Mouse (Mus musculus) stomach, embryonic 15.5 days (tissue): ENCODE results near the gene Scn8a. TPM values are rescaled to one million over a fixed set of nuclear protein-coding genes. Genes with fewer than 3 reads are reported as not detected.

Experiments used
- ATAC-seq: fragments of 200-750 bp; cut with Nextera tagmentation; 2 replicates; pipeline ENCODE4 v1.8.0; 2017; ENCODE audit warnings: low read depth, moderate number of reproducible peaks, moderate TSS enrichment; ENCODE audit not compliant: insufficient read depth, low FRiP score
- H3K27ac ChIP-seq: fragments of 300-500 bp; sonication (generic); 2 replicates; pipeline ENCODE4 v1.5.1; 2015; ENCODE audit warnings: mild to moderate bottlenecking, inconsistent platforms
- H3K27me3 ChIP-seq: fragments of 300-500 bp; sonication (generic); replicated peaks from 2 replicates; pipeline ENCODE4 v1.6.1; 2015; ENCODE audit warnings: inconsistent platforms
- H3K36me3 ChIP-seq: fragments of 300-500 bp; sonication (generic); 2 replicates; pipeline ENCODE4 v1.6.1; 2015; ENCODE audit warnings: inconsistent platforms
- H3K4me1 ChIP-seq: fragments of 300-500 bp; sonication (generic); 2 replicates; pipeline ENCODE4 v1.6.1; 2015; ENCODE audit warnings: inconsistent platforms
- H3K4me2 ChIP-seq: fragments of 300-500 bp; sonication (generic); 2 replicates; pipeline ENCODE4 v1.6.1; 2015; ENCODE audit warnings: mild to moderate bottlenecking, inconsistent platforms
- H3K4me3 ChIP-seq: fragments of 300-500 bp; sonication (generic); replicated peaks from 2 replicates; pipeline ENCODE4 v1.5.1; 2015; ENCODE audit warnings: inconsistent platforms
- H3K9ac ChIP-seq: fragments of 300-500 bp; sonication (generic); 2 replicates; pipeline ENCODE4 v1.6.1; 2015; ENCODE audit warnings: inconsistent platforms
- H3K9me3 ChIP-seq: fragments of 300-500 bp; sonication (generic); 2 replicates; pipeline ENCODE4 v1.6.1; 2016; ENCODE audit warnings: inconsistent platforms
- WGBS: fragments of 180-500 bp; shearing (Covaris S2); methylation state at CpG from one replicate; pipeline ENCODE4 v1.1.7; 2015; 5-methylcytosine and 5-hydroxymethylcytosine counted together
- polyA plus RNA-seq: library from polyadenylated mRNA; unstranded; fragments of >200 nt; fragmentation: Nextera tagmentation; extraction: Ambion mirVana; gene quantifications from 2 replicates; pipeline ENCODE4 v1.2.1, GENCODE M21; 2015

The Scn8a gene
- polyA plus RNA-seq, 1 experiment from 2014 or later, result 2.2 TPM

DNA sequence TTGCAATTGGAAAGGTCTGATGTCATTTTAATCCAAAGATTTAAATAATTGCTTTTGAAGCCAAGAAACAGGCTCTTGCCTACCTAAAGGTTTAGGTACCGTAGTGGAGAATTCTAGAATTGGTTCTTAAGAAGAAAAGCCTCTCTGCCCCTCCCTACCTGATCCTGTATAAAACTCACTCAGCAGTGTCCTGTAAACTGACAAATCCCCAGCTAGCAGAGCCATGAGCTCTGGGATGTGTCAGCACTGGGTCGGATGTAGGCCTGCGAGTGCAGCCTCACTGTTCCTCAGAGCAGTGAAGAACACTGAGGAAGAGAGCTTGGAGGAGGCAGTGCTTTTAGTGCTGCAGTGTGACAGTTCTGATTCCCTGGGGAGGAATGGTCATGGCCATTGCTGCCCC, 134.9 kb downstream of the Scn8a start:
- WGBS, result 63% methylated on average over 3 of the region's 3 CpGs
- ATAC-seq, result no peak

DNA sequence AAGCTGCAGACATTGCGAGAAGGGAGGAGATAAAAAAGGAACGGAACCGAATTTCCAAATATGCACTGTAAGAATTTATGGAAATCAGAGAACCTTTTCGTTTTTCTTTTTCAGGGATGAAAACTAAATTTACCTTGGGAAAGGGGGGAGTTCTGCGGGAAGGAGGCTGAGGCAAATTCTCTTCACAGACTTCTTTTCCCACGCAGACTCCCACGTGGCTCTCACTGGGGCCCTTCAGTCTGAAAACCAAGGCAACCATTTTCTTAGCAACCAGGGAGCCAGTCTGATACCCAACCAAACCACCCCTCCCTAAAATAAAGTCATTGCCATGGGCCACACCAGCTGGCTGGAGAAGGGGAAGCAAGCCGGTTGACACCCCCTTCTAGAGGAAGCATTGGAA, 136.1 kb downstream of the Scn8a start:
- no peak overlapping the region for H3K9ac ChIP-seq
- WGBS, result 86% methylated on average over 8 of the region's 8 CpGs

More for the DNA sequence above, 134.9 kb downstream of the Scn8a start:
- Histone ChIP-seq H3K36me3 (no peaks in the 10 kb centered on the region), H3K4me1 (peaks cover 11% of the 10 kb centered on the region; the same call in 1 of the 2 replicates), H3K4me3 (no peak overlapping the region), H3K9ac (no peak overlapping the region), H3K27ac (no peak overlapping the region), H3K4me2 (no peak overlapping the region), H3K9me3 (no peaks in the 10 kb centered on the region), H3K27me3 (no peaks in the 10 kb centered on the region)

DNA sequence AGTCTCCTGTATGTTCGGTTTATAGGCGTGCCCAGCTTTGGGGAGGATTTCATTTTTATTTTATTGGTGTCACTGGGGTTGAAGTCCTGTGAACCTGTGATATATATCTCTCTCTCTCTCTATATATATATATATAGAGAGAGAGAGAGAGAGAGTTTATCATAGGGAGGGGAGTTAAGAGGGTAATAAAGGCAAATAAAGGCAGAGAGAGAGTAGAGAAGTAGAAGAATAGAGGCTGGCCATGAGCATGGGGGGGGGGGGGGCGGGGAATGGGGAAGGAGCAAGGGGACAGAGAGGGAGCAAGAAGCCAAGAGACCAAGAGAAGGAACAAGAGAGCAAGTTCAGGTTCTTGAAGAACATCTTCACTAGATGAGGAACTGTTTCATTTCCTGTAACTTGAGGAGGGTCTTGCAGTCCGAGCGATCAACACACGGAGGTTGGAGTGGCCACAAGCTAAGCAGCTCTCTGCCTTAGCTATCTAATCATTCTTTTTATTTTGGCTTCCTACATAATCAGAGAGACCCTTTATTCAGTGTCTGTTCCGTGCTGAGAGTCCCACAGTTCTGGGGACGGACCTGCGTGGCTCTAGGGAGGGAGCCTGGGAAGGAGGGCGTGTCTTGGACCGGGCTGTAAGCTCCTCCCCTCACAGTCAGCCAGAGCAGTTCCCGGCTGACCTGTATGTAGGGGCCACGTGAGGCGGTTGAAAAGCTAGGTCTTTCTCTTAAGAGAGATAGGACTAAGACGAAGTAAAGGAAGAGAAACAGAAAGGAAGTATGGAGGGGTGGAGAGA, 136.8 kb downstream of the Scn8a start:
- peak overlapping the region; percentile 54 for H3K4me2 ChIP-seq
- H3K4me1 ChIP-seq, result peaks cover 11% of the 10 kb centered on the region; the same call in 1 of the 2 replicates
- H3K27ac ChIP-seq, result no peak overlapping the region
- no peaks in the 10 kb centered on the region for H3K36me3 ChIP-seq
- H3K9ac ChIP-seq, result no peak overlapping the region
- H3K9me3 ChIP-seq, result no peaks in the 10 kb centered on the region
- 12% methylated on average over 14 of the region's 15 CpGs for WGBS
- H3K27me3 ChIP-seq, result no peaks in the 10 kb centered on the region
- H3K4me3 ChIP-seq, result peak overlapping the region; percentile 47
- ATAC-seq, result peak; percentile 83

More for the DNA sequence above, 136.1 kb downstream of the Scn8a start:
- ATAC-seq, result no peak
- H3K27ac ChIP-seq, result no peak overlapping the region
- H3K36me3 ChIP-seq, result no peaks in the 10 kb centered on the region
- no peak overlapping the region for H3K4me3 ChIP-seq
- H3K27me3 ChIP-seq, result no peaks in the 10 kb centered on the region
- H3K9me3 ChIP-seq, result no peaks in the 10 kb centered on the region
- no peak overlapping the region for H3K4me2 ChIP-seq
- H3K4me1 ChIP-seq, result peaks cover 11% of the 10 kb centered on the region; the same call in 1 of the 2 replicates

DNA sequence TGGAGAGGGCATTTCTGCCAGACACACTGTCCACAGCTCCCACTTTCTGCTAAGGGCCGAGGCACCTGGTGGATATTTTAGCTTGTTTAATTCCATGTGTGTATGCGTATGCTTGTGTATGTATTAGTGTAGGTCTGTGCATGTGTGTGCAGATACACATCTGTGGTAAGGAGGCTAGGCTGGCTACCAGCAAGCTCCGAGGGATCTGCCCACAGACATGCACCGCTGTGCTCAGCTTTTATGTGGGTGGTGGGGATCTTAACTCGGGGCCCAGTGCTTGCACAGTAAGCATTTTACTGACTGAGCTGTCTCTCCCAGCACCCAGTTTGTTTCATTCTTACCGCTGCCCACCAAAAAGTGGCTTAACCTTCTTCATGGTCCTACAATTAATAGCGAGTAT, 137.6 kb downstream of the Scn8a start:
- Histone ChIP-seq H3K9me3 (no peaks in the 10 kb centered on the region), H3K4me2 (peak overlapping the region; percentile 54), H3K4me1 (peaks cover 11% of the 10 kb centered on the region; the same call in 1 of the 2 replicates), H3K27me3 (no peaks in the 10 kb centered on the region), H3K27ac (no peak overlapping the region), H3K36me3 (no peaks in the 10 kb centered on the region), H3K9ac (no peak overlapping the region), H3K4me3 (no peak overlapping the region)
- WGBS, result 74% methylated on average over 7 of the region's 7 CpGs
- no peak for ATAC-seq

- no peaks in the 10 kb centered on the region for H3K36me3 ChIP-seq
- H3K4me3 ChIP-seq, result no peak overlapping the region
- WGBS, result 61% methylated on average over 14 of the region's 14 CpGs
- H3K27ac ChIP-seq, result no peak overlapping the region
- ATAC-seq, result no peak
- no peak overlapping the region for H3K9ac ChIP-seq
- no peak overlapping the region for H3K4me2 ChIP-seq
- H3K4me1 ChIP-seq, result peaks cover 11% of the 10 kb centered on the region; the same call in 1 of the 2 replicates
- H3K27me3 ChIP-seq, result no peaks in the 10 kb centered on the region
- no peaks in the 10 kb centered on the region for H3K9me3 ChIP-seq
Observed at GRCm38 (mm10) chr15:101008386-101009010, 138.8 kb downstream of the Scn8a start.

DNA sequence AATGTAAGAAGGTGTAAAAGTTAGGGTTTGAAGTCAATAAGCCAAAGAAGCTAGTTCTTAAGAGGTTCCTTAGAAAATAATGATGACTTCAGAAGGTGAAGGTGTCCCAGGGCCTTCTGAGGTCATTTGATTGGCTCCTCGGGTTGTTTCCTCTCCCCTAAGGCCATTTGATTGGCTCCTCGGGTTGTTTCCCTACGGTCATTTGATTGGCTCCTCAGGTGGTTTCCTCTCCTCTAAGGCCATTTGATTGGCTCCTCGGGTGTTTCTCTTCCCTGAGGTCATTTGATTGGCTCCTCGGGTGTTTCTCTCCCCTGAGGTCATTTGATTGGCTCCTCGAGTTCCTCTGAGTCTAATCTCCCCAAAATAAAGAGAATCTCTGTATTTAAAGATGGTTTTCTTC, 141.7 kb downstream of the Scn8a start:
- H3K27me3 ChIP-seq, result no peaks in the 10 kb centered on the region
- 85% methylated on average over 6 of the region's 6 CpGs for WGBS
- ATAC-seq, result no peak
- H3K9ac ChIP-seq, result no peak overlapping the region
- no peak overlapping the region for H3K4me2 ChIP-seq
- no peaks in the 10 kb centered on the region for H3K36me3 ChIP-seq
- peaks cover 11% of the 10 kb centered on the region; the same call in 1 of the 2 replicates for H3K4me1 ChIP-seq
- H3K9me3 ChIP-seq, result no peaks in the 10 kb centered on the region
- no peak overlapping the region for H3K4me3 ChIP-seq
- H3K27ac ChIP-seq, result no peak overlapping the region

GRCm38 (mm10) chr15:101028960-101029359, 159.3 kb downstream of the Scn8a start:
- Histone ChIP-seq H3K9me3 (no peaks in the 10 kb centered on the region), H3K4me3 (no peak overlapping the region), H3K27ac (no peak overlapping the region), H3K9ac (no peak overlapping the region), H3K27me3 (0 out of 2 replicates have a peak, but pooled peaks cover 5% of the 10 kb centered on the region), H3K4me2 (no peak overlapping the region), H3K36me3 (no peaks in the 10 kb centered on the region), H3K4me1 (no peaks in the 10 kb centered on the region)
- ATAC-seq, result no peak
- 73% methylated on average over 2 of the region's 2 CpGs for WGBS

- no peak overlapping the region for H3K9ac ChIP-seq
- H3K9me3 ChIP-seq, result no peaks in the 10 kb centered on the region
- H3K4me2 ChIP-seq, result no peak overlapping the region
- WGBS, result 55% methylated on average over 17 of the region's 17 CpGs
- peaks cover 35% of the 10 kb centered on the region for H3K27me3 ChIP-seq
- no peak overlapping the region for H3K27ac ChIP-seq
- no peaks in the 10 kb centered on the region for H3K36me3 ChIP-seq
- no peak for ATAC-seq
- H3K4me3 ChIP-seq, result no peak overlapping the region
- H3K4me1 ChIP-seq, result peaks cover 6% of the 10 kb centered on the region; the same call in 1 of the 2 replicates
Observed at GRCm38 (mm10) chr15:101039651-101040050, 170.0 kb downstream of the Scn8a start.

- Histone ChIP-seq H3K27me3 (peaks cover 57% of the 10 kb centered on the region), H3K4me3 (no peak overlapping the region), H3K4me1 (peaks cover 16% of the 10 kb centered on the region), H3K36me3 (no peaks in the 10 kb centered on the region), H3K9me3 (no peaks in the 10 kb centered on the region), H3K4me2 (no peak overlapping the region), H3K27ac (no peak overlapping the region), H3K9ac (no peak overlapping the region)
- WGBS, result 61% methylated on average over 6 of the region's 6 CpGs
- no peak for ATAC-seq
Observed at GRCm38 (mm10) chr15:101041966-101042365, 172.3 kb downstream of the Scn8a start.

DNA sequence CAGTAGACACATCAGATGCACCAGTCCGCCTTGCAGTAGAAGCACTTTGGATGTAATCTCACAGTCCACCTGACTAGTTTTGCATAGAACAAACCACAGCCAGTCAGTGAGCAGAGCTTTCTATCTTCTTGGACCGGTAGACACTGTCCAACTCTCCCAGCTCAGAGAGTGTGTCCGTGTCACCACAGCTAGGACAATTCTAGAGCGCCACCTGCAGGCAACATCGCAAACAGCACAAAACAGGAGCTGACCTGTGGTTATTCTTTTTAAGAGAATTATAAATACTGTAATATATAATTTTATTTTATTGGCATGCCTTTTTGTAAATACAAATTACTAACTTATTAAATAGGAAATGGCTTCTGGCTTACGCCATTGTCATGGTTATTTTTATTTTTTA, 173.0 kb downstream of the Scn8a start:
- H3K9me3 ChIP-seq, result no peaks in the 10 kb centered on the region
- no peak overlapping the region for H3K4me3 ChIP-seq
- H3K4me2 ChIP-seq, result no peak overlapping the region
- H3K4me1 ChIP-seq, result peaks cover 21% of the 10 kb centered on the region
- H3K27ac ChIP-seq, result no peak overlapping the region
- no peaks in the 10 kb centered on the region for H3K36me3 ChIP-seq
- no peak for ATAC-seq
- H3K27me3 ChIP-seq, result peaks cover 64% of the 10 kb centered on the region
- 24% methylated on average over 6 of the region's 6 CpGs for WGBS
- no peak overlapping the region for H3K9ac ChIP-seq

DNA sequence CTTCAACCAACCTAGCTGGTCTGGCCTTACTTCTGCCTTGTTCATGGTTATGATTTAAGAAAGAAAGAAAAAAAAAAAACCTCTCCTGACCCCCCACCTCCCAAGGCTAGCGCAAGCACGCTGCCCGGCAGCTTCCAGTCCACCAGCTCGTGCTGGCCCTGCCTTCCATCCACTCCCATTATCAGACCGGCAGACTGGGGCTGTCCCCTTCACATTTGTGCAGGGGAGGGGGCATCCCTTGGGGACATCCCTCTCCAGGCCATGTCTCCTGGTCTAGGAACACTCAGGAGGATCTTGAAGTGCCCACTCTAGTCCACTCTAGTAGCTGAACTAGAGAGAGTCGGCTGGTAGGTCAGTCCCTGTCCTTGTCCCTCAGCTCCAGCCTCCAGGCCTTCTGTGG, 174.9 kb downstream of the Scn8a start:
- H3K4me2 ChIP-seq, result no peak overlapping the region
- no peaks in the 10 kb centered on the region for H3K36me3 ChIP-seq
- no peaks in the 10 kb centered on the region for H3K9me3 ChIP-seq
- no peak overlapping the region for H3K27ac ChIP-seq
- H3K4me1 ChIP-seq, result peaks cover 21% of the 10 kb centered on the region
- no peak overlapping the region for H3K4me3 ChIP-seq
- H3K9ac ChIP-seq, result no peak overlapping the region
- no peak for ATAC-seq
- H3K27me3 ChIP-seq, result peaks cover 72% of the 10 kb centered on the region
- 44% methylated on average over 6 of the region's 6 CpGs for WGBS

DNA sequence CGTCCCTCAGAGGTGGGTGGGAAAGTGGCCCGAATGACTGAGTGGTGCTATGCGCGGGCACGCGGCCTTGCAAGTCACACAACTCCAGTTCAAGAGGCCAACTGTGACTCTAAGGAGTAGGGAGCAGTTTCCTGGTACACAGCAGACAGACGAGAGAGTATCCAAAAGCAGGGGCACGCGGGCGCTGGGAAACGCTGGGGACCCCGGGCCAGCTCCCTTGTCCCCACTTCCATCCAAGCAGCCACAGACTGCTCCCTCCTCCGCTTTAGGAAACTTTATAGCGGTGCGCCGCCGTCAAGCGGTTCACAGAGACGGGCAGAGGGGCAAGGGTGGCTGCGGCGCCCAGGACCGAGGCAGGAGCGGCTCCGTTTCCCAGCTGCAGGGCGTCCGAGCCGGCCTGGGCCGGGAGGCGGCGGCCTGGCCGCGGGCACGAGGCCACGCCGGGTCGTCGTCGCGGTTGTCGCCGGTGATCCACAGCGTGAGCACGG, 176.4 kb downstream of the Scn8a start:
- H3K9me3 ChIP-seq, result no peaks in the 10 kb centered on the region
- no peaks in the 10 kb centered on the region for H3K36me3 ChIP-seq
- 2% methylated on average over 43 of the region's 43 CpGs for WGBS
- H3K4me2 ChIP-seq, result peak overlapping the region; percentile 94
- no peak for ATAC-seq
- peak overlapping the region; percentile 44 for H3K4me3 ChIP-seq
- H3K4me1 ChIP-seq, result peaks cover 14% of the 10 kb centered on the region
- H3K27ac ChIP-seq, result no peak overlapping the region
- peak overlapping the region; percentile 40; the same call in 1 of the 2 replicates for H3K9ac ChIP-seq
- peaks cover 64% of the 10 kb centered on the region for H3K27me3 ChIP-seq
